Mouse (Mus musculus) liver, embryonic 14.5 days (tissue): Measurements from ENCODE around the gene Atp2b1. TPM values are rescaled to one million over a fixed set of nuclear protein-coding genes. Genes with fewer than 3 reads are reported as not detected.

Source experiments
- ATAC-seq: fragments of 200-750 bp; cut with Nextera tagmentation; 2 replicates; pipeline ENCODE4 v1.8.0; 2017; ENCODE audit warnings: moderate number of reproducible peaks, mild to moderate bottlenecking, moderate library complexity; ENCODE audit not compliant: insufficient read depth
- DNase-seq, 3 experiments: peaks; one replicate each; pipeline ENCODE4 v3.0.0-alpha.2; 2012 to 2013; ENCODE audit warnings: low read depth in 3 of 3, low spot score in 3 of 3
- H3K27ac ChIP-seq: fragments of 300-500 bp; sonication (generic); 2 replicates; pipeline ENCODE4 v1.5.1; 2014; ENCODE audit warnings: moderate library complexity, mild to moderate bottlenecking, control low read depth, inconsistent platforms
- H3K27me3 ChIP-seq: fragments of 300-500 bp; sonication (generic); 2 replicates; pipeline ENCODE4 v1.6.1; 2014; ENCODE audit warnings: mild to moderate bottlenecking, low read length, moderate library complexity; ENCODE audit not compliant: control insufficient read depth, insufficient read depth
- H3K36me3 ChIP-seq: fragments of 300-500 bp; sonication (generic); replicated peaks from 2 replicates; pipeline ENCODE4 v1.6.1; 2014; ENCODE audit warnings: low read depth; ENCODE audit not compliant: control insufficient read depth, insufficient read depth
- H3K4me1 ChIP-seq, 2 experiments: fragments of 200-500 bp in 1 of 2; fragments of 300-500 bp in 1 of 2; sonication (generic) in 1 of 2; replicated peaks; 2 replicates each; pipeline ENCODE4 v1.6.1; 2012 to 2014; ENCODE audit warnings: antibody characterized with exemption in 1 of 2, inconsistent platforms in 1 of 2, low read length in 1 of 2; ENCODE audit not compliant: control insufficient read depth in 2 of 2, insufficient read depth in 2 of 2
- H3K4me2 ChIP-seq: fragments of 300-500 bp; sonication (generic); 2 replicates; pipeline ENCODE4 v1.6.1; 2014; ENCODE audit warnings: low read depth, mild to moderate bottlenecking, control low read depth, moderate library complexity
- H3K4me3 ChIP-seq, 2 experiments: fragments of 200-500 bp in 1 of 2; fragments of 300-500 bp in 1 of 2; sonication (generic) in 1 of 2; 2 replicates each; pipeline ENCODE4 v1.5.1; 2012 to 2014; ENCODE audit warnings: low read depth in 2 of 2, low read length in 2 of 2, mild to moderate bottlenecking in 2 of 2, control low read depth in 1 of 2, inconsistent platforms in 1 of 2, moderate library complexity in 1 of 2; ENCODE audit not compliant: insufficient read depth in 1 of 2
- H3K9ac ChIP-seq: fragments of 300-500 bp; sonication (generic); replicated peaks from 2 replicates; pipeline ENCODE4 v1.6.1; 2014; ENCODE audit warnings: mild to moderate bottlenecking, control low read depth, moderate library complexity
- H3K9me3 ChIP-seq: fragments of 300-500 bp; sonication (generic); 2 replicates; pipeline ENCODE4 v1.6.1; 2016; ENCODE audit warnings: low read length, mixed read lengths; ENCODE audit not compliant: control insufficient read depth
- CTCF ChIP-seq: IDR thresholded peaks from 2 replicates; pipeline ENCODE4 v1.5.1; 2016; ENCODE audit warnings: antibody characterized with exemption, low read depth, control low read depth
- EP300 ChIP-seq: IDR thresholded peaks from 2 replicates; pipeline ENCODE4 v1.6.1; 2016; ENCODE audit warnings: antibody characterized with exemption, low read depth
- WGBS: fragments of 180-500 bp; shearing (Covaris S2); extraction: QIAGEN DNeasy Blood & Tissue Kit; methylation state at CpG from one replicate; pipeline ENCODE4 v1.1.7; 2014; ENCODE audit not compliant: insufficient replicate concordance; 5-methylcytosine and 5-hydroxymethylcytosine counted together
- polyA plus RNA-seq, 2 experiments: library from polyadenylated mRNA; depleted of rRNA in 1 of 2; stranded (reverse) in 1 of 2; unstranded in 1 of 2; fragments of >200 nt; fragmentation: Nextera tagmentation in 1 of 2; extraction: Ambion mirVana in 1 of 2; gene quantifications; 2 replicates each; pipeline versions ENCODE4 v1.2.1 to v1.2.3; 2012 to 2014

The Atp2b1 gene
- polyA plus RNA-seq, 2 experiments = 7.4 to 27.6 TPM

DNA sequence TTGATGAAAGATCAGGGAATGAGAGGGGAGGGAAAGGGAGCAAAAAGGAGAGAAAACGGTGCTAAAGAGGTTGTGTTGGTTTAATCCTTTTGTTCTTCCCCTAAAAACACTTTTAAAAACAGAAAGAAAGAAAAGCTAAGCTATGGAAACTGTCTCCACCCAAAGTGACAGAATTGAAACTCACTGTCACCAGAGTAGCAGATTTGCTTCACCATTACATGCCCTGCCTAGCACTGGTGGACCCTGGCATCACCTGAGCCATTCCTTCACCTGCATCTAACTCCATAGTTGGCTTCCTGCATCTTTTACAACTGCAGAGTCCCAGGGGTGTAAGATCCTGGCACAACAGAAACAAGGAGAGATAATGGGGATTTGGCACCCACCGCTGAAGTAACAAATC is 35.6 kb upstream of the Atp2b1 start:
- Histone ChIP-seq H3K4me2 (no peak overlapping the region), H3K27ac (peak overlapping the region; percentile 30), H3K9ac (no peak overlapping the region), H3K27me3 (no peaks in the 10 kb centered on the region), H3K4me3 (no peak overlapping the region), H3K9me3 (no peaks in the 10 kb centered on the region), H3K4me1 (peaks cover 19 to 31% of the 10 kb centered on the region in 2 experiments), H3K36me3 (no peaks in the 10 kb centered on the region)
- TF ChIP-seq EP300 (no peak), CTCF (no peak)
- no peak for ATAC-seq
- DNase-seq = no peak
- 70% methylated on average over 2 of the region's 2 CpGs for WGBS

DNA sequence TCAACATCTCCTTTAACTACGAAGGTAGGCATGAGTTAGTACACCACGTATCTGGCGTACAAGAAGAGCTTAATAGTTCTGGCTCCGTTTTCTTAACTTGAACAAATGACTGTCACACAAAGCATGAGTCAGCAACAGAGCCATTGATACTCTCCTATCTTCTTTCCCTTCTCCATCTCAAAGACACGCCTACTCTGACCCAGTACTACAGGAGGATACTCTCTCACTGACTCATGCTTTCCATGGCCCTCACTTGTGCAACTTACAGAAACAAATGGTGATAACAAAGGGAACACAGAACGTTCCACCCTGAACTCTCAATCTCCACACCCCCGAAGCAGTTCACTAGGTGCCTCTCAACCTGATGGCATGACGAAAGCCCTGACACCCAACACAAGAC is 34.1 kb upstream of the Atp2b1 start:
- ATAC-seq (peak; percentile 93), DNase-seq (peak; percentile 69 to 79 (median 71))
- TF ChIP-seq CTCF (no peak), EP300 (no peak)
- Histone ChIP-seq H3K27ac (peak overlapping the region; percentile 82), H3K9me3 (no peaks in the 10 kb centered on the region), H3K36me3 (no peaks in the 10 kb centered on the region), H3K9ac (peak overlapping the region; percentile 38), H3K27me3 (no peaks in the 10 kb centered on the region), H3K4me1 (peaks cover 19 to 31% of the 10 kb centered on the region in 2 experiments), H3K4me3 (no peak overlapping the region), H3K4me2 (peak overlapping the region; percentile 53)
- WGBS = 44% methylated on average over 8 of the region's 8 CpGs

DNA sequence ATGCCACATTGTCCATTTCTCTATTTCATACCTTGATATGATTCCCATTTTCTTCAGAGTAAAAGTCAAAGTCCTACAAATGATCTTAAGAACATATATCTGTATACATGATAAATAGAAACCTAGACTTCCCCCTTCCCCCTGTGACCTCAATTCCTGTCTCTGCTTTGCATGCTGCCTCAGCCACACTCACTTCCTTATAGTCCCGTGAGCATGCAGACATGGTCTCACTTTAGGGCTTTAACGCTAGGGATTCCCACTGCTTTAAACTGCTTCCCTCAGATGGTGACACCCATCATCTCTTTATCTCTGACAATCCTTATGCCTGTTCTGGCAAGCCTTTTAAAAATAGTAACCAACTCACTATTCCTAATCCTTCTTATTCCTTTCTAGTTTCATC is 33.5 kb upstream of the Atp2b1 start:
- no peak for DNase-seq
- Histone ChIP-seq H3K36me3 (no peaks in the 10 kb centered on the region), H3K9me3 (no peaks in the 10 kb centered on the region), H3K4me3 (no peak overlapping the region), H3K27ac (no peak overlapping the region), H3K4me2 (peak overlapping the region; percentile 53; the same call in 1 of the 2 replicates), H3K4me1 (peaks cover 19 to 31% of the 10 kb centered on the region in 2 experiments), H3K9ac (no peak overlapping the region), H3K27me3 (no peaks in the 10 kb centered on the region)
- no peak for ATAC-seq
- TF ChIP-seq EP300 (no peak), CTCF (no peak)
- WGBS = 24% methylated on average over 2 of the region's 2 CpGs

DNA sequence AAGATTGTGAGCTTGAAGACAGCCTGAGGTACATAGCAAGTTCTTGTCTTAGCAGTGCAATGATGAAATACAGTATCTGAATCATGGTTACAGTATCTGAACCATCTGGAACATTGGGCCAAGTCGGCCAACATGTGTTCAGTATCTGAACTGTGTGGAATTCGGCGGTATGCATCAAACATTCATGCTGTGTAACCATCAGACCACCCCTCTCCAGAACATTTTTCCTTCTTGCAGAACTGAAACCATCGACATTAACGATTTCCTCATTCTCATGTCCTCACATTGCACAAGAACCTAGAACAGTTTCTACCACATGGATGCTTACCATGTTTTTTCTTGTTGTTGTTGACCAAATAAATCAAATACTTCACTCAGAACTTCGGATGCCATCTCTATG is 32.7 kb upstream of the Atp2b1 start:
- H3K9ac ChIP-seq = no peak overlapping the region
- 68% methylated on average over 6 of the region's 6 CpGs for WGBS
- no peak for ATAC-seq
- H3K27ac ChIP-seq = no peak overlapping the region
- DNase-seq = no peak
- no peak overlapping the region for H3K4me2 ChIP-seq
- no peaks in the 10 kb centered on the region for H3K9me3 ChIP-seq
- H3K36me3 ChIP-seq = no peaks in the 10 kb centered on the region
- no peaks in the 10 kb centered on the region for H3K27me3 ChIP-seq
- H3K4me1 ChIP-seq = peaks cover 19 to 31% of the 10 kb centered on the region in 2 experiments
- no peak overlapping the region for H3K4me3 ChIP-seq
- no peak for TF ChIP-seq CTCF
- TF ChIP-seq EP300 = no peak

DNA sequence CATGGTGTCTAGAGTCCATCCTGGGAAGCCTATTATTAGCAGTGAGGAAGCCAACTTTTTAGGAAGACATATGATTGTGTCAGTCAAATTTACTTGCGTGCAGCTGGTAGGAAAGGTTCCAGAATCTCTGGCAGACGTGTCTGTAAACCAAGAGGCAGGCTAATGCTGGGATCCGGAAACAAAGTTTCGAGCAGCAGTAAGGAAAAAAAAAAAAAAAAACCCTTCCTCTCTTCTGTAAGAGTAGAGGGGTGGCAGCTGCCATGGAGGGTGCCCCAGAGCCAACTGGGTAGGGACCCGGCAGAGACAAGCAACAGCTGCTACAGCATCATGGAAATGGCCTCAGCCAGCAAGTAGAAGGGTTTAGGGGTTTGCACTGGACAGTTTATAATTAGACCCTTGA is 31.6 kb upstream of the Atp2b1 start:
- no peak overlapping the region for H3K4me2 ChIP-seq
- ATAC-seq = no peak
- no peaks in the 10 kb centered on the region for H3K36me3 ChIP-seq
- H3K9ac ChIP-seq = no peak overlapping the region
- no peak for DNase-seq
- no peak overlapping the region for H3K27ac ChIP-seq
- no peak for TF ChIP-seq EP300
- TF ChIP-seq CTCF = no peak
- H3K27me3 ChIP-seq = no peaks in the 10 kb centered on the region
- WGBS = 83% methylated on average over 5 of the region's 5 CpGs
- H3K4me3 ChIP-seq = no peak overlapping the region
- H3K9me3 ChIP-seq = no peaks in the 10 kb centered on the region
- H3K4me1 ChIP-seq = peaks cover 19 to 27% of the 10 kb centered on the region in 2 experiments
